Mouse (Mus musculus): ENCODE measurements at regions not wholly inside any gene's neighbourhood (a gene's known extent, or its start where the extent isn't known, plus 50 kb on each side); places are given as distances from the start of the nearest gene placed in this dataset.

DNA sequence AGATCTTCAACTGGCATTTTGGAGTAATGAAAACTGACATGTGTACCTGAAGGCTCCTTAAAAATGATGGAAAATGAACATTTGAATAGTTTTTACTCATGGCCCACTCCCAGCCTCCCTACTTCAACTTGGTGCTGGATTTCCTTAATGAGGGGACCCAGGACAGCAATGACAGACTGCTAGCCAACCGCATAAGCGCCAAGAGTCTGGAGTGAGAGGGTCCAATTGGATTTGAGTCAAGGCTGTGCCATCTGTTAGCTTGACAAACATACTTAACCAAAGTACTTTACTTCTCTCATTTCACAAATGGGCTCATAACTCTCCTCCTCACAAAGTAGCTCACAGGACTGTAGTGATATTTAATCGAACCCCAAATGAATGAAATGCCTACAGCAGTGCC is 158.2 kb upstream of the Tmpo start:
- TF ChIP-seq CTCF (conservative IDR thresholded peaks at IDR 0.05 in 1 of 2, IDR thresholded peaks at IDR 0.05 in 1 of 2; ENCODE audit: low read depth in 2 of 2, low read length in 2 of 2) (no peak), TCF12 (IDR thresholded peaks at IDR 0.05; ENCODE audit: low read depth, low read length) (no peak)
